Mouse (Mus musculus) macrophage (primary cell): ENCODE measurements around the gene Hist1h4h. TPM values are rescaled to one million over a fixed set of nuclear protein-coding genes. Genes with fewer than 3 reads are reported as not detected.

Source experiments
- H3K27ac ChIP-seq: fragments of 350-480 bp; formaldehyde crosslinking; 2 replicates; pipeline ENCODE4 v1.9.0; 2021
- H3K36me3 ChIP-seq: fragments of 350-480 bp; formaldehyde crosslinking; 2 replicates; pipeline ENCODE4 v1.9.0; 2021; ENCODE audit errors: inconsistent target
- H3K4me3 ChIP-seq: fragments of 350-480 bp; formaldehyde crosslinking; 2 replicates; pipeline ENCODE4 v1.9.0; 2021; ENCODE audit errors: inconsistent target
- H3K79me2 ChIP-seq: fragments of 350-480 bp; formaldehyde crosslinking; 2 replicates; pipeline ENCODE4 v1.9.0; 2021; ENCODE audit errors: inconsistent target
- WGBS: methylation state at CpG from one replicate; pipeline ENCODE4 v1.1.7; 2026; ENCODE audit warnings: inconsistent platforms; ENCODE audit not compliant: missing documents; 5-methylcytosine and 5-hydroxymethylcytosine counted together
- polyA plus RNA-seq: library from polyadenylated mRNA; stranded (reverse); fragments of 250-400 nt; gene quantifications from 3 replicates; pipeline ENCODE4 v1.2.4, GENCODE M21; 2018; ENCODE audit warnings: inconsistent platforms

Hist1h4h gene
- polyA plus RNA-seq, 1 experiment from 2014 or later, result 1.0 TPM

- Histone ChIP-seq H3K27ac (no peak overlapping the region), H3K79me2 (peaks cover 6% of the 10 kb centered on the region; the same call in 1 of the 2 replicates), H3K36me3 (no peaks in the 10 kb centered on the region), H3K4me3 (no peak overlapping the region)
- 92% methylated on average over 1 of the region's 1 CpGs for WGBS
These were observed 47.0 kb downstream of the Hist1h4h start for GRCm38 (mm10) chr13:23577835-23578234.

Other genes with a start within 250 kb of the Hist1h4h start
- gene Zfp322a, start 161.8 kb upstream of the Hist1h4h start, polyA plus RNA-seq, result 12.3 to 19.9 TPM (median 12.8 TPM) in 3 replicates
- 3.5 to 4.4 TPM (median 3.7 TPM) in 3 replicates for gene Abt1, start 107.2 kb upstream of the Hist1h4h start, polyA plus RNA-seq
- gene Btn1a1, start 65.1 kb upstream of the Hist1h4h start, polyA plus RNA-seq, result not detected in 3 replicates
- gene Btn2a2, start 42.2 kb upstream of the Hist1h4h start, polyA plus RNA-seq, result not detected in 3 replicates
- not detected in 3 replicates for gene Hist1h2af, start 2.9 kb downstream of the Hist1h4h start, polyA plus RNA-seq
- gene Hist1h3g, start 4.4 kb downstream of the Hist1h4h start, polyA plus RNA-seq, result not detected in 3 replicates
- 0.09 to 0.34 TPM (median 0.15 TPM) in 3 replicates for gene Hist1h2bh, start 12.3 kb downstream of the Hist1h4h start, polyA plus RNA-seq
- gene Hist1h3f, start 13.0 kb downstream of the Hist1h4h start, polyA plus RNA-seq, result not detected in 3 replicates
- not detected in 3 replicates for gene Hist1h4f, start 20.6 kb downstream of the Hist1h4h start, polyA plus RNA-seq
- gene Hist1h1d, start 22.2 kb downstream of the Hist1h4h start, polyA plus RNA-seq, result 0.05 to 0.10 TPM (median 0.10 TPM) in 3 replicates
- 0.26 TPM in 1 of 3 replicates, not detected in the others for gene Hist1h3e, start 31.3 kb downstream of the Hist1h4h start, polyA plus RNA-seq
- gene Hist1h2ae, start 40.2 kb downstream of the Hist1h4h start, polyA plus RNA-seq, result 0.70 to 2.0 TPM (median 0.90 TPM) in 3 replicates
- 0.65 to 7.9 TPM (median 2.9 TPM) in 3 replicates for gene Hist1h2bg, start 40.3 kb downstream of the Hist1h4h start, polyA plus RNA-seq
- gene Hist1h2bf, start 43.1 kb downstream of the Hist1h4h start, polyA plus RNA-seq, result not detected in 3 replicates
- not detected in 3 replicates for gene Hist1h2ad, start 43.3 kb downstream of the Hist1h4h start, polyA plus RNA-seq
- gene Hist1h3d, start 44.7 kb downstream of the Hist1h4h start, polyA plus RNA-seq, result 0.13 to 1.1 TPM in 2 of 3 replicates, not detected in the other
- gene Hist1h4d, start 50.5 kb downstream of the Hist1h4h start, polyA plus RNA-seq, result 0.13 TPM in 1 of 3 replicates, not detected in the others
- 0.35 to 1.0 TPM (median 0.76 TPM) in 3 replicates for gene Hist1h2be, start 90.1 kb downstream of the Hist1h4h start, polyA plus RNA-seq
- gene Hist1h1e, start 91.5 kb downstream of the Hist1h4h start, polyA plus RNA-seq, result 0.16 to 0.34 TPM (median 0.26 TPM) in 3 replicates
- gene Hist1h2ac, start 152.9 kb downstream of the Hist1h4h start, polyA plus RNA-seq, result 0.20 to 0.36 TPM (median 0.33 TPM) in 3 replicates
- 101 to 170 TPM (median 160 TPM) in 3 replicates for gene Hist1h2bc, start 153.1 kb downstream of the Hist1h4h start, polyA plus RNA-seq
- not detected in 3 replicates for gene Hist1h1t, start 164.8 kb downstream of the Hist1h4h start, polyA plus RNA-seq
- gene Hist1h4c, start 167.4 kb downstream of the Hist1h4h start, polyA plus RNA-seq, result 0.53 TPM in 1 of 3 replicates, not detected in the others
- 27.7 to 67.4 TPM (median 36.4 TPM) in 3 replicates for gene Hfe, start 179.8 kb downstream of the Hist1h4h start, polyA plus RNA-seq
- gene Hist1h1c, start 207.8 kb downstream of the Hist1h4h start, polyA plus RNA-seq, result 72.8 to 156 TPM (median 87.8 TPM) in 3 replicates
- not detected in 3 replicates for gene Hist1h3c, start 214.6 kb downstream of the Hist1h4h start, polyA plus RNA-seq
- not detected in 3 replicates for gene Hist1h2bb, start 215.7 kb downstream of the Hist1h4h start, polyA plus RNA-seq
- gene Hist1h2ab, start 220.1 kb downstream of the Hist1h4h start, polyA plus RNA-seq, result not detected in 3 replicates
- gene Hist1h3b, start 221.2 kb downstream of the Hist1h4h start, polyA plus RNA-seq, result not detected in 3 replicates
- gene Hist1h4b, start 226.0 kb downstream of the Hist1h4h start, polyA plus RNA-seq, result 0.99 TPM in 1 of 3 replicates, not detected in the others
- gene Hist1h4a, start 230.2 kb downstream of the Hist1h4h start, polyA plus RNA-seq, result not detected in 3 replicates
- gene Hist1h3a, start 231.3 kb downstream of the Hist1h4h start, polyA plus RNA-seq, result not detected in 3 replicates
- 0.43 TPM in 1 of 3 replicates, not detected in the others for gene Hist1h1a, start 232.6 kb downstream of the Hist1h4h start, polyA plus RNA-seq
- not detected in 3 replicates for gene Trim38, start 238.9 kb downstream of the Hist1h4h start, polyA plus RNA-seq